Comparison of ENCODE assay signal across 20 mouse cellular contexts in the genomic region with DNA sequence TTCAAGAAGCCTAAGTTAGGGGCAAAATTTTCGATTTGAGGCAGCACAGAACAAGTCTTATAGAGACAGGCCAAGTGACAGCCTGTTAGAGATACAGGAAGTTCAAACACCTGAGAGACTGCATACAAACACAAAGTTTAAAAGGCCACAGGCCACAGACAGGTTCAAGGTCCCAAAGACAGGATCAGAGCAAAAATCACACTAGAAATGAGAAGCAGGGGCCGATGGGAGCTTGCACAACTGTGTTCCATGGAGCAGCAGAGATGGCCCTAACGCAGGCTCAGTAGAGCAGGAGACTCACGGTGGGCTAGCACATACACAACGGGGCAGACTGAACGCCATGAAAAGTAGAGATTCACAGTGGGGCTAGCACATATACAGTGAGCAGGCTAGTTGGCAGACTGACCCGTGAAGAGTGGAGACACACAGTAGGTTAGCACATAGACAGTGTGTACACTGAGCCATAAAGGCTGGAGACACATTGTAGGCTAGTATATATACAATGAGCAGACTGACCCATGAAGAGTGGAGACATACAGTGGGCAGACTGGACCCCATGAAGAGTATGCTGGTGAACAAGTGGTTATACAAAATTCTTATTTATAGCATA. TPM values are rescaled to one million over a fixed set of nuclear protein-coding genes. Genes with fewer than 3 reads are reported as not detected.
DNase-seq lines count a peak whose midpoint lies in the region; ATAC-seq and TF ChIP-seq lines count a peak whose summit lies in the region.
"Had no signal": no experiment of that assay in that cellular context is flagged by ENCODE, and none has a peak within 500 bp of the region (broad histone marks: within the 10 kb centered on the region; RNA-seq: fewer than 3 reads in every experiment).

No protein-coding gene starts in this region.

- no peak overlapping the region for H3K4me2 ChIP-seq in forebrain, embryonic 16.5 days (ENCODE audit: low read length)
- H3K4me2 ChIP-seq in forebrain, embryonic 13.5 days: no peak overlapping the region
- H3K4me2 ChIP-seq in liver, embryonic 12.5 days: no peak overlapping the region
- H3K4me2 ChIP-seq: heart, embryonic 12.5 days; midbrain, embryonic 12.5 days; neural tube, embryonic 12.5 days had no signal

- H3K9ac ChIP-seq in forebrain, embryonic 16.5 days (replicated peaks; ENCODE audit: low read depth, low read length): no peak overlapping the region
- no peak overlapping the region for H3K9ac ChIP-seq in forebrain, embryonic 13.5 days
- H3K9ac ChIP-seq in liver, embryonic 12.5 days: no peak overlapping the region
- H3K9ac ChIP-seq: heart, embryonic 12.5 days; midbrain, embryonic 12.5 days; neural tube, embryonic 12.5 days had no signal

- 0 out of 2 replicates have a peak, but pooled peaks have one; percentile 23 for ATAC-seq in forebrain, embryonic 16.5 days
- no peak for ATAC-seq in forebrain, embryonic 13.5 days
- ATAC-seq in liver, embryonic 12.5 days: peak; percentile 68
- ATAC-seq: lung, postnatal 0 days had no signal

- no peaks in the 10 kb centered on the region for H3K27me3 ChIP-seq in forebrain, embryonic 16.5 days (replicated peaks; ENCODE audit: control insufficient read depth, insufficient read depth, low read length)
- H3K27me3 ChIP-seq in forebrain, embryonic 13.5 days: no peaks in the 10 kb centered on the region
- no peaks in the 10 kb centered on the region for H3K27me3 ChIP-seq in thymus, adult 2 months (ENCODE audit: control insufficient read depth, insufficient read depth, low read length)
- H3K27me3 ChIP-seq in liver, embryonic 12.5 days (replicated peaks): no peaks in the 10 kb centered on the region
- H3K27me3 ChIP-seq: CH12.LX; heart, embryonic 12.5 days; midbrain, embryonic 12.5 days; neural tube, embryonic 12.5 days had no signal

- no peaks in the 10 kb centered on the region for H3K4me1 ChIP-seq in forebrain, embryonic 16.5 days (replicated peaks; ENCODE audit: control insufficient read depth, insufficient read depth, low read length)
- H3K4me1 ChIP-seq in forebrain, embryonic 13.5 days: no peaks in the 10 kb centered on the region; the same call in 1 of the 2 replicates
- H3K4me1 ChIP-seq in thymus, adult 2 months (replicated peaks; ENCODE audit: control insufficient read depth, insufficient read depth, low read length): peaks cover 10% of the 10 kb centered on the region
- H3K4me1 ChIP-seq in liver, embryonic 12.5 days: no peaks in the 10 kb centered on the region
- H3K4me1 ChIP-seq: heart, embryonic 12.5 days; neural tube, embryonic 12.5 days had no signal

- TF ChIP-seq CTCF in thymus, adult 2 months (IDR thresholded peaks at IDR 0.05; ENCODE audit: borderline replicate concordance, control insufficient read depth, extremely low read depth, insufficient read depth, low read length, poor library complexity): no peak

- H3K4me3 ChIP-seq in forebrain, embryonic 16.5 days (replicated peaks; ENCODE audit: low read length): no peak overlapping the region
- H3K4me3 ChIP-seq in forebrain, embryonic 13.5 days: no peak overlapping the region
- H3K4me3 ChIP-seq in thymus, adult 2 months (ENCODE audit: control insufficient read depth, insufficient read depth, low read length): no peak overlapping the region
- H3K4me3 ChIP-seq in liver, embryonic 12.5 days: no peak overlapping the region
- H3K4me3 ChIP-seq: heart, embryonic 12.5 days; midbrain, embryonic 12.5 days; neural tube, embryonic 12.5 days had no signal

- DNase-seq in thymus, adult 2 months: no peak
- DNase-seq in thymus, postnatal 10 days (ENCODE audit: low spot score in 2 of 2): no peak
- DNase-seq in yolk sac, embryonic 10.5 days (ENCODE audit: low spot score): peak; percentile 21
- DNase-seq in embryo, embryonic 11 days: no peak
- DNase-seq: adrenal gland, postnatal 25 days; cerebellum, adult 11 months; cerebellum, postnatal 14 days; gastrocnemius, postnatal 10 days; heart, adult 11 months; kidney, adult 9 months; kidney, postnatal 25 days; spleen, adult 18-20 months had no signal

- no peak for TF ChIP-seq POLR2A in thymus, adult 2 months (IDR thresholded peaks at IDR 0.05; ENCODE audit: control insufficient read depth, extremely low read depth, insufficient read depth, low read length, poor library complexity)

- no peaks in the 10 kb centered on the region for H3K9me3 ChIP-seq in forebrain, embryonic 16.5 days (ENCODE audit: control insufficient read depth, low read length)
- H3K9me3 ChIP-seq in forebrain, embryonic 13.5 days (replicated peaks): no peaks in the 10 kb centered on the region
- H3K9me3 ChIP-seq in liver, embryonic 12.5 days (replicated peaks): no peaks in the 10 kb centered on the region
- H3K9me3 ChIP-seq: neural tube, embryonic 12.5 days had no signal

- WGBS in forebrain, embryonic 16.5 days: 93% methylated on average over 7 of the region's 7 CpGs
- WGBS in forebrain, embryonic 13.5 days: 89% methylated on average over 7 of the region's 7 CpGs
- 75% methylated on average over 7 of the region's 7 CpGs for WGBS in thymus, adult 2 months
- whole genome bisulfite sequencing in liver, embryonic 12.5 days (ENCODE audit: insufficient replicate concordance): 69% methylated on average over 7 of the region's 7 CpGs

- H3K27ac ChIP-seq in forebrain, embryonic 16.5 days (ENCODE audit: low read length): no peak overlapping the region
- H3K27ac ChIP-seq in forebrain, embryonic 13.5 days: no peak overlapping the region
- H3K27ac ChIP-seq in thymus, adult 2 months (ENCODE audit: control insufficient read depth, insufficient read depth, low read length): peak overlapping the region; percentile 72
- 0 out of 2 replicates have a peak overlapping the region, but pooled peaks have one; percentile 30 for H3K27ac ChIP-seq in liver, embryonic 12.5 days
- H3K27ac ChIP-seq: midbrain, embryonic 12.5 days; neural tube, embryonic 12.5 days had no signal

- no peaks in the 10 kb centered on the region; the same call in none of the 2 replicates for H3K36me3 ChIP-seq in forebrain, embryonic 16.5 days (ENCODE audit: control insufficient read depth, insufficient read depth)
- peaks cover 21% of the 10 kb centered on the region for H3K36me3 ChIP-seq in forebrain, embryonic 13.5 days (ENCODE audit: poor library complexity, severe bottlenecking)
- H3K36me3 ChIP-seq in thymus, adult 2 months (ENCODE audit: control insufficient read depth, insufficient read depth, low read length): no peaks in the 10 kb centered on the region; the same call in 1 of the 2 replicates
- peaks cover 10% of the 10 kb centered on the region for H3K36me3 ChIP-seq in liver, embryonic 12.5 days

RNA-seq across cellular contexts. Expression of a gene that starts 24.5 kb away (rescaled TPM):
- 28.0 and 28.5 TPM in 2 replicates for polyA plus RNA-seq in forebrain, embryonic 16.5 days (2015; fragmentation: Nextera tagmentation; extraction: Ambion mirVana)
- 19.8 and 21.3 TPM in 2 replicates for polyA plus RNA-seq in forebrain, embryonic 13.5 days (2015; fragmentation: Nextera tagmentation; extraction: Ambion mirVana)
- polyA plus RNA-seq in thymus, adult 2 months (2012; rRNA removed): 12.3 and 13.8 TPM in 2 replicates
- 3.9 and 4.1 TPM in 2 replicates for polyA plus RNA-seq in liver, embryonic 12.5 days (2016; fragmentation: Nextera tagmentation; extraction: Ambion mirVana)

Comparison
In these comparisons a context has a peak if more than half of its experiments do, and no peak if none do; other contexts are left out.
1. H3K27ac ChIP-seq: peak in thymus, adult 2 months (single experiment) and liver, embryonic 12.5 days (single experiment); none in forebrain, embryonic 16.5 days (single experiment) and forebrain, embryonic 13.5 days (single experiment).